Mouse (Mus musculus): ENCODE results near the gene Gna12.

DNA sequence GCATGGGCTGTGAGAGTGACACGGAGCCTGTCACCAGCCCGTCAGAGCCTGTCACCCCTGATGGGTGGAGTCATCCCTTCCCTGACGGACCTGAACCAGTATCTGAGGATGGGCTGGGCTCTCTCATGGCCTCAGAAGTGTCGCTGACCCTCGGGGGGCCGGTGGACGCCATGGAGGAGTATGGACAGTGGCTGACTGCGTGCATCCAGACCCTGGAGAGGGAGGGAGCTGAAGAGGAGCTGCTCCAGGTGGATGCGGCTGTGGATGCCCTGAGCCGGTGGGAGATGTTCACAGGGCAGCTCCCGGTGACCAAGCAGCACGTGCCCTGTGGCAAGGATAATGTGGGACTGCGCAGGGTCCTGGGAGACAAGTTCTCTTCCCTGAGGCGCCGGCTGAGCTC lies 78.2 kb downstream of the Gna12 start:
- TF ChIP-seq CTCF (IDR thresholded peaks at IDR 0.05; ENCODE audit: borderline replicate concordance, extremely low read depth, insufficient read depth, insufficient read length) (no peak), POLR2A (IDR thresholded peaks at IDR 0.05; ENCODE audit: borderline replicate concordance, extremely low read depth, insufficient read depth, insufficient read length, poor library complexity, severe bottlenecking) (no peak)
